Mouse (Mus musculus) adrenal gland, postnatal 14 days (tissue): Measurements from ENCODE around the gene Spon1. TPM values are rescaled to one million over a fixed set of nuclear protein-coding genes. Genes with fewer than 3 reads are reported as not detected.
A peak's percentile ranks its signal among the peaks of the same experiment; 100 is the strongest.

Source experiments
- DNase-seq: peaks from one replicate; pipeline ENCODE4 v3.0.0; 2021; ENCODE audit warnings: mixed read lengths
- total RNA-seq: library from RNA; stranded (reverse); gene quantifications from 2 replicates; pipeline ENCODE4 v1.2.3, GENCODE M21; 2021

Spon1 gene
- total RNA-seq, 1 experiment from 2014 or later = 9.9 TPM

DNA sequence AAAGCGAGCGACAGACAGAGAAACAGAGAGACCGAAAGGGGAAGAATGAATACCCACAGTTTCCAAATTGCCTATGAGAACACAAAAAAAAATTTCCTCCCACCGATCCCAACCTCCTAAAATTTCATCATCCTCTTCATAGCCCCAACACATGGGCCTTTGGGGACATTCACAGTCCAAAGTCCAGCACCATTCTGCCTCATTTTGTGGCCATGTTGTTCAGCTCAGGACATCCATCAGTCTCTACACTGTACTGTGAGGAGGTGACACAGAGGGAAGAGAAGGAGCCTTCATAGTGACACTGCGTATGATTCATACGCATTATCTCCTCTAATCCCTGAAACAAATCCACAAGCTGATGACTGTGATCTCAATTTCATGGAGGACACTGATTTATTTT is 12.7 kb downstream of the Spon1 start:
- no peak for DNase-seq

DNA sequence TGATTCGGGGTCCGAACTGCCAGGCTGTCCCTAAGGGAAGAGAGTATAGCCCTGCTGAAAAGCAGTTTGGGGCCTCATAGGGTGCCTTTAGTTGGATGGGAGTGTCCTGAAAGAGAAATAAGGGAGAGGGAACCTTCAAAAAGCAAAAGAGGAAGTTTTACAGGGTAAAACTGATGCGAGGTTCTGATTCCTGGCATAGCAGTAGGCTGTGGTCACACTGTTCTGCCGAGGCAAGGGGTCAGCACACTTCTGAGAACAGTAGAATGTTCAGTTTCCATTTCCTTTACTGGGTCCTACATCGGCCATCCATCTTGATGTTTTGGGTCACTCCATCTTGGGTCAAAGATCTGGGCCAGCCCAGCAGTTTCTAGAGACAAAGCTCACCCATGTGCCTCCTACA is 14.5 kb downstream of the Spon1 start:
- no peak for DNase-seq

DNA sequence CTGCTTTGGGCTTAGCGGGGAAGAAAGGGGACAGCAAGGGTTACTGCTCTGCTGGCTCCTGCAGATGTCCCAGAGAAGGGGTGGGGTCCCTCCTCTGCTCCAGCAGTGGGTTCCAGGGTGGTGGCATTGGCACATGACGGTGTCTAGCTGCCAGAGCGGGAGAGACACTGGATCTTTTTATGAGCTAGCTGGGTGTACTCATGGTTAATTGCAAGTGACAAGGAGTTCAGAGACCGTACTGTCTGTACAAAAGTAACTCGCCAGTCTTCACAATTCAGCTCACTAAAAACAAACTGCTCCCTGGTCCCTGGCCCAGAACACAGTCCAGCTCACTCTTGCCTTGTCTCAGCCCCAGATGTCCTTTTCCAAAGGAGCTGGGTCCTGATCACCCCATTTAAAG is 26.2 kb downstream of the Spon1 start:
- DNase-seq = no peak

DNA sequence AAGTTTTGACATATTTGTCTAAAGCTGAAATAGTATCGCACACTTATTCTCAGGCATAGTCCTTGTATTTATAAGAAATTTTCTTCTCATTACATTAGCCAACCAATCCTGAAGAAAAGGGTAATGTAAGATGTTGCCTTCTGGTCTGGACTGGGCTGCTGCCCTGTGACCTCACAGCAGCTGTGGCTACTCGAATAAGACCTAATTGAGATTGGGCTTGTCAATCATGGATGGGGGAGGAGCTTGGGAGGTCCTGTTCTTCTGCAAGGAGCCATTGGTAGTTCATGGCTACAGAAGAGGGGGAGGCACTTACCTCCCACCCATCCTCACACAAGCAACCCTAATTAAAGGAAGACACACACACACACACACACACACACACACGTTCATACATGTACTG is 27.1 kb downstream of the Spon1 start:
- DNase-seq = no peak

DNA sequence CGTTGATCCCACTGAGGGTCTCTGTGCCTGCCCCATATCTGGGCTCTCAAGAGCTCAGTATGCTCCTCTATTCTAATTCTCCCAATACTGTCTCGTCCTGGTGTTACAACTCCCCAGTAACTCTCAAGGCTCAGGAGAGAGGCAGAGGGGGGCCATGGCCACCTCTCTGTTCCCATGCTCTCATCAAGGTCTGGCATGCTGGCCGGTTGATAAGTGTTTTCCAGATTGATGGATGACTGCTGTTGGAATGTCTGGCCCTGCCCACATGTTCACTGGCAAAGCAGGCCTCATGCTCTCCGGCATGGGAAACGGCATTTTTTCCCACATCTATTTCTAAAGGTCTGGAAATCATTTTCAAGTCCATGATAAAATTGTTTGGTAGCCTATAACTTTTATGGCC is 29.4 kb downstream of the Spon1 start:
- DNase-seq = peak; percentile 24

DNA sequence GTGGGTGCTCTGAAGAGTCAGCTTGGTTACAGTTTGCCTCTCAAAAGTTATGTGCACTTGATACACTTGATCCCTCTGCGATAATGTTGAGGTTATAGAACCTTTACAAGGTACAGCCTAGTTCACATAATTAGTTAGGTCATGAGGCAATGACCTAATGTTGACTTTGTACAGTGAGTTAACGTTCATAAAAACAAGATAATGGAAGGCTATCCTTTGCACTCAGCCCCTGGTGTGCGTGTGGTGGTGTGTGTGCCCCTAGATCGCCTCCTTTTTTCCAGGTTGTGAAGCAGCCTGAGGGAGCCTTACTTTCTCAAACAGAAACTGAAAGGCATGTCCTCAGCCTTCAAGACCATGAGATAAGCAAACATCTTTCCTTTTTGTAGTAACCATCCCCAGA is 31.3 kb downstream of the Spon1 start:
- no peak for DNase-seq

DNA sequence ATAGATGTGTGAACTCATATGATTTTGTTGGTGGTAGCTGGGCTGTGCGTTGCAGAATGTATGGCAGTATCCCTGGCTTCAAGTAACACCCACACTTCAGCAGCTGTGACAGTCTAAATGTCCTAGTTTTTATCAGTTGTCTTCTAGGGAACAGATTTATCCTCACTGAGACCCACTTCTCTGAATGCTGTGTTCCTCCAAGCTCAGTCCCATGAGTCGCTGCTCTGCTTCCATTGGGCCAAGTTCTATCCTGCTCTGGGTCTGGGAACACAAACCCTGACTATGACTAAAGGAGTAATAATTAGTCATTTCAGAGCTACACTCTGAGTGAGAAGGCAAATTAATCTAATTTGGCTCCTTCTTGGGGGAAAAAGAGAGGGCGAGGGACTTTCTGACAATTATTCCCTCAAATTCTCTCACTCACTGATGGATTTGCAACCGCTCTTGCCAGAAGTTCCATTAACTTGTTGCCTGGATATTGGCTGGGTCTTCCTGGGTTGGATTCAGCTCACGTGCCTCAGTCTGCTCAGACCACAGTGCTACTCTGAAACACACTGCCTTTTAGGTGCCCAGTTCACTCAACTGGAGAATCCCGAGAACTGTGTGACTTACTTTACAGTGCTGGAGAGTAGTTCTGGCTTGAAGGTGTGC is 32.9 kb downstream of the Spon1 start:
- no peak for DNase-seq

DNA sequence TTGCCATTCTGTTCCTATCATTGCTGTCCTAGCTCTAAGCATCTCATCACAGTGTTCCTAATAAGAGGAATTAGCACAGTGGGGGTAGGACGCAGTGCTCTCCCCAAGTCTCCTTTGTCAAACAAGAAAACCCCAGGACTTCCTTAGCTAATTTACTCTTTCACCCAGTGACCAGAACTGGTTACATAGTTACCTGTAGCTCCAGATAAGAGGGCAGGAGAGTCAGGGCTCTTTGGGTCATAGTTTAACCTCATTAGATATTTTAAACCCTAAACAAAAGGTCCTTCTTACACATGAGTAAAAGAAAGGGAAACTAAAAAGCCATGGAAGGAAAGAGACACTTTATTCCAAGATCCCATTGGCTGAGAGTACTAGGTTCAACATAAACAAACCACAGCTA is 44.0 kb downstream of the Spon1 start:
- no peak for DNase-seq

DNA sequence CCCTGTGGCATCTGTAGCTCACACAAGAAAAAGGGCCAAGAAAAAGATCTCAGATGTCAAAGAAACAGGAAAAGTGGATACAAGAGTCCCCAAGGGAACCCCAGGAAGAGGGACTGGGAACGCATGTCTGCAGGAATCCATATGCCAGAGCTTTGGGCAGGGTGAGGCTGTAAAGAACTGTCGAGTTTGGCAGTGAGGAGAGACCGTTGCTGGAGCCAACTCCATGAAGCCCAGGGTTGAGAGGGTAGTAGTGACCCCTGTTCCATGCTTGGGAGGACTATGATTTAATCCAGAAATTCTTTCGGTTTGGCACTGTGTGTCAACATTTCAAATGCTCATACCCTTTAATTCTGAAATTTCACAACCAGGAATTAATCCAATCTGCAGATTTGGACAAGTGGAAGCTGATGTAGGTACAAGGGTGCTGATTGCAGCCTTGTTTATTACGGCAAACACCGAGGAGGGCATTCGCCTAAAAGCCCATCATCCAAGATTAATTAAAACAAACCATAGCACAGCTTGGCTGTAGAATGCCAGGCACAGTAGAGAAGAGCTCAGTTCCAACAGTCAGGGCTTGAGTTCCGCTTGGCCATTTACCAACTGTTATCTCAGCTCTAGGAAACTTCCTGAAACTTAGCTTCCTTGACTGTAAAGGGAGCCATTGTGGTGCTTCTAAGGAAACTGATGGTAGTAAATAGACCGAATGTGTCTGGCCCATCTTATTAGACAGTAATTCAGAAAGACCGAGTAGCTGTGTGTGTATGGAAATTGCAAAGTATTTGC is 45.8 kb downstream of the Spon1 start:
- no peak for DNase-seq

DNA sequence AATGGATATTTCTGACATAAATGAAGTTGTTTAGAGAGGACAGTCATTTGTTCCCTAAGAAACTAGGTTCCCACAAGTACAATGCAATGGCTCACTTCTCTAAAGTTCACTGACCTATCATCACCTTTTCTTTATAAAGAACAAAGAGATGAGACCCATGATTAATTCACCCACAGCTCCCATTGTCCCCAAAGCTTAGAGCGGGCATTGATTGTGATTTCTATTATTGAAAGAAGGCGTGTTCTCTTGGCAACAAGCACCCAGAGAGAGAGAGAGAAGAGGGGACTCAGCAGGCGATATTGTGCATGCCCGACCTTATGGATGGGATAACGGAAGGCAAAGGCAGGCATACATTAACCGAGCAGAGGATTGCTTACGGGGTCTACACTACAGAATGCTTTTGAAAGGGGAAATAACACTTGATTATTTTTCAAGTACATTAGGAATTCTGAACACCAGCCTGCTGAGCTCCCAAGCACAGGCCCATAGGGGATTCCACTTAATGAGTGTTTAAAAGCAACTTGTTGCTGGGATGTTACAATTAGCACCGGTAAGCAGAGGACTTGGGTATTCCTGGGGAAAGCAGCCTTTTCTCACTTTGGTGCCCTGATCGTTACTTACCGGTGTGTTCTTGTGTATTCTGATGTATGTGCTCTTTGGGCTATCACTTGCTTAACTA is 48.4 kb downstream of the Spon1 start:
- no peak for DNase-seq

DNA sequence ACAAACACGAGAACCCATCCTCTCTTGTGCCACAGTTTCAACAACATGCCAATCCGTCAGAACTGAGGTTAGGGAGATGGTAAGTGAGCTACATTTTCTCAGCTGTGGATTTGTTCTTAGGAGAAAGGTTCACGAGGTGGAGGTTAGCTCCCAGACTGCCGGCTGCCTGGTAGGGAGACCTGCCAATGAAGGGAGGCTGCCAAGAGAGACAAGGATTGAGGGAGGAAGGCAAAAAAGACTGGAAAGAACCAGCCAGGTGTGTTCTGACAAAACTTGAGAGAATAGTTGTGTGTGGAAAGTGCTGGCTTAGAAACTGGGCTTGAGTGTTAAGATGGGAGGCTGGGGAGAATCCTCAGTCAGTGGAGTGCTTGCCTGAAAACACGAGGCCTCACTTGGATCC is 49.9 kb downstream of the Spon1 start:
- no peak for DNase-seq

DNA sequence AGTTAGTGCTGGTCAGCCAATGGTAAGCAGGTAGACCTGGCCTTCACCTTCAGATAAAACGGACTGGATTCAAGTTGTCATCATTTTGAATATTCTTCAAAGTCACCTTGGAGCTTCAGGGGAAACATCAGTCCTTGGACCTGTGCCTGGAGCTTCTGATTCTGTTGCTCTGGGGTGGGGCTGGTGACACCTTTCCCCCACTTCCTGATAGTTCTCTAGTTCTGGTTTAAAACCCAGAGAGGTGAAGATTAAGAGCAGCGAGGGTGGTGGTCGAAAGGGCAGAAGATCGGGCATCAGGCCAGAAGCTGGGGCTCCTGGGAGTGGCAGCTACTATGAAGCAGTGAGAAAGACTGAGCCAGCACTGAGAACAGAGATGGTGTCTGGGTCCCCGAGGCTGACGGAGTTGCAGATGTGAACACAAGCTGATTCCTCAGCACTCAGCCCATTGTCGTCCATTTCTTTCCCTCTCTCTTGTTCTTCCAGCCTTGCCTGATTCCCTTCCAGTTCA is 51.1 kb downstream of the Spon1 start:
- DNase-seq = no peak

DNA sequence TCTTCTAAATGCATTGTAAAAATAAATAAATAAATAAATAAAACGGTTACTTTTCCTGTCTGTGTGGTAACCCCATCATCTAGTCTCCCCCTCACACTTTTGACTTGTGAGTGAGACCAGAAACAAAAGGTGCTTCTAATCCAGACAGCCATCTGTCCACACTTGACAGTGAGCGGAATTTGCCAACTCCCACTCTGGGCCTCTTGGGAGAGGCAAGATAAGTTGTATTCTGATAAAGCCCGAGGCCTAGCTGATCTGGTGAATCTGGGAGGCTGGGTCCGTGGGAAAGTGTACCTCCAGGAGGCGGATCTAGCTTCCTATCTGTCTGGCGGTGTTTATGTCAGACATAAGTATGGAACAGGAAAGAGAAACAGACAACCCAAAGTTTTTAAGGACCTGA is 52.3 kb downstream of the Spon1 start:
- no peak for DNase-seq

DNA sequence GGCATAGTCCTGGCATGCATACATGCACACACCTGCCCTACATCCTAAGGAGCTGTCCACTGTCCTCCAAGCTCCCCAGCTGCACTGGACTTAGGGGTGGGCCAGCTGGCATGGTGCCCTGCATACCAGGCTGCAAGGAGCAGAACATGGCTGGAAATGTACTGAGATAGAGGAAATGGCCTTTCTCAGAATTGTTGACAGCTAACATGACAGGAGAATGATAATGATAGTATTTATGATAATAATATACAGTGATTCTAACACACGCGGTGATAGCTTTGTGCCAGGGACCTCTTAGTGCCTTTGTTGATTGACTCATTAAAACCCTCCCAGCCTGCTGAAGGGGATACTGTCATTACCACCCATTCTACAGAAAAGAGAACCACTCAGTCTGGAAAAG is 54.4 kb downstream of the Spon1 start:
- DNase-seq = no peak

DNA sequence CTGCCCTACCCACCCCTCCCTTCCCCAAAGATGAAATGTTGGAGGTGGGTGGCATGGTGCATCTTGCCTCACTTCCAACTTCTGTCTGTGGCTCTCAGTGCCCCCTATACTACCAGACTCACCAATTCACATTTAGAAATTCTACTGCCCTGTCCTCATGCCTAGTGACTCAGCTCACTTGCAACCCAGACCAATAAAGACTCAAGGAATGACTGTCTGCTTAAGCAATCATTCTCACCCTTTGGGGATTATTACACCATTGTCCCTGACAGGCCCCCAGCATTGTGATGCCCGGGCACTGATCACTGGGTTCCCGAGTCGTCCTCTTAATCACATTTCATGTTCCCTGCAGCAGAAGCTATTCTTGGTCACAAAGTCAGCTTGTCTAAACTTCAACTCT is 57.2 kb downstream of the Spon1 start:
- DNase-seq = no peak

DNA sequence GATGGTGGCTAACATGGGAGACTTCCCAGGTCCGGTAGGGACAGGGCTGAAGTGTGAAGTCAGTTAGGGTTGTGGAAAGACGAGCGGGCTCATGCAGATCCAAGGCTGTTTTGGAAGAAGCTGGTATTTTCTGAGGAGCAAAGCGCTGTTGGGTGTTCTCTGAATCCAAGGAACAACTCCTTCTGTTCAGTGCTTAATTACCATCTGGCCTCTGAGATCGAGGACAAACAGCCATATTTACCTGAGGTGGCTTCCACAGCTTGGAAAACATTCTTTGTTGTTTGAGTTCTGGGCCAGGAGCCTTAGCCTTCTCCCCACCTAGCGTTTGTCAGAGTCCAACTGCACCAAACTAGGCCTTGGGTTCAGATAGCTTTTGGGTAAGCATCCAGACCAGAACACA is 58.9 kb downstream of the Spon1 start:
- no peak for DNase-seq

DNA sequence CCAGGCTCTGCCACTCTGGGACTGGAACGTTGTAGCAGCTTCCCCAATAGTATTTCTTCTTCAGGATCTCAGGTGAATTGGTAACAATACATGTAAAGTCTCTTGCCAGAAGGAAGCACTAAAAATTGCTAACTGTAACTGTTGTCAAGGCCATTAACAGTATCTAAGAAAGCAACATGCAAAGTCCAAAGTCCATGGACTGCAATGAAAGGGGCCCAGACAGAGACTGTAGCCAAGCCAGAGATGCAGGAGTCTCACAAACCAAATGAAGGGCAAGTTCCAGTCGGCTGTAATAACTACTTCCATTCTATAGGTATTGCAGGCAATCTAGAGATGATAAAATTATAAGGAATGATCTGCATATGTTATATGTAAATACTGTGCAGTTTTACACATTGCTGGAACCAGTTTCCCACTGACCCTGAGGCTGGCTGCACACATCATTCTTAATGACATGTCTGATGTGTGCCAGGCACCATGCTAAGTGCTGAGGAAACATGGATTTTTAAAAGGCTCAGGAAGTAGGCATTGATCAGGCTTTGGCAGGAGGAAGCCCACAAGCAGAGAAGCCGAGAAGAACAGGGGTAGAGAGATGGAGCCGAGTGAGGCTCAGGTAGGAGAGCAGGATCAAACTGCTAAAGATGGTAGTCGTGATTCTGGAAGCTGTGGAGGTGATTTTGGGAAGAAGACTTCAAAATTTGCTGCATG is 59.9 kb downstream of the Spon1 start:
- DNase-seq = no peak

DNA sequence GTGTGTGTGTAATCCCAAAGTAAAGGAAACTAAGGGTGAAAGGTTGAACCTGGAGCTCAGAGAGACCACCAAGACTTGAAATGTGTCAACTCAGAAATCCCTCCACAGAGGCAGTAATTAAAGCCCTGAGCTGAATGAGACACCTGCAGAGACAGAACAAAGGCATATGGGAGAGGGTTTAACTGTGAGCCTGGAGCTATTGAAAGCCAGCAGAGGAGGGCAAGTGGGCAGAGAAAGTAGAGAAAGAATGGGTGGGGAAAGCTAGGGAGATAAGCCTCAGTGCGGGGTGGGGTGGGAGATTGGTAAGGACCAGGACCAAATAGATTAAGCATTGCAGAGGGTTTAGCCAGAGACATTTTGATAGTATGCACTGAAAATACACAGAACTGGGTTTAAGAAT is 60.7 kb downstream of the Spon1 start:
- no peak for DNase-seq

DNA sequence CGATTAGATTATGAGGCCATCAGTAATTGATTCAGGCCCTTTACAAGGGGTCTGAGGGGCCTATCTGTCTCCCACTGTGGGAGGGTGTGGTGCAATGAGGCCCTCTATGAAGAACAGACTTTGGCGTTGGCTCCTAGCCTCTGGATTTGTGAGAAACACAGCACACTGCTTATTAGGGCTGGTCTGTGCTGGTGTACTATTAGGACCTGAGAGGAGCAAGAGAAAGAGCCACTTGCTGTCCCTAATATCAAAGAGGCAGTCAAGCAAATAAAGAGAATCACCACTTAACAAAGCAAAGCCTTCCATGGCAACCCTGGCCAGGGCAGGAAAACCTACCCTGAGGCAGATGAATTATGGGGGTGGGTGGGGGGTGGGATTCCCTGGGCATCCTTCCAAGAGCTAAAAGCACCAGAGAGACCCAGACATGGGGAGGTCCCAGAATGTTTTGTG is 62.3 kb downstream of the Spon1 start:
- no peak for DNase-seq

DNA sequence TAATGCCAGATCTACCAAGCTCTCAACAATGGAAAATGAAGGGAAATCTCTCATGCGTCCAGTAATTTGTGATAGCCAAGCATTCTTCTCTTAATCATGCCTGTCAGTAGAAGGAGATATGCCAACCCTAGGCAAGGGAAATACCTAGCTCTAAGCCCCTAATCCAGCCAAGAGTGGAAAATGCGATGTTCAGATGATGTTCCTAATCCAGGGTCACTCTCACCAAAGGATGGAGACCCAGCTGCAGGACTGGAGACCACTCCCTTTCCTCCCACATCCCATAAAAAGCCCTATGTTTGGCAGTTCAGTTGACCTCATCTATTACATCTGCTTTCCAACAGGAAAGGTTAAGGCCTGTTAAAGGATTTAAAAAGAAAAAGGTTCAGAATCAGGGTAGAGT is 62.8 kb downstream of the Spon1 start:
- DNase-seq = no peak

DNA sequence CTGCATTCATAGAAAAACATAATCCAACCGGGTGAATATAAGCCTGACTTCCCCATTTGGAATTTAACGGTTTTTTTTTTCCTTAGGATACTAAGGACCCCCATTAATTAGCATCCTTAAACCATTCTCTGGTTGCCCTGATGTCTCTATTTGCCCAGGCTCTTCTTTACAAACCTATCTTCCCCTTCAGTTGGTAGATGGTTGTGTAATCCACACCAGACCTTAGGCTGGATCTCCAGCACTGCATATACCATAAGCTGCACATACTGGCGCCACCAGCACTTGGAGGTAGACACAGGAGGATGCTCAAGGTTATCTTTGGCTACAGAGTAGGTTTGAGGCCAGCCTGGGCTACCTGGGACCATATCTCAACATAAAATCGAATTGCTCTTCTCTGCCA is 71.4 kb downstream of the Spon1 start:
- no peak for DNase-seq

DNA sequence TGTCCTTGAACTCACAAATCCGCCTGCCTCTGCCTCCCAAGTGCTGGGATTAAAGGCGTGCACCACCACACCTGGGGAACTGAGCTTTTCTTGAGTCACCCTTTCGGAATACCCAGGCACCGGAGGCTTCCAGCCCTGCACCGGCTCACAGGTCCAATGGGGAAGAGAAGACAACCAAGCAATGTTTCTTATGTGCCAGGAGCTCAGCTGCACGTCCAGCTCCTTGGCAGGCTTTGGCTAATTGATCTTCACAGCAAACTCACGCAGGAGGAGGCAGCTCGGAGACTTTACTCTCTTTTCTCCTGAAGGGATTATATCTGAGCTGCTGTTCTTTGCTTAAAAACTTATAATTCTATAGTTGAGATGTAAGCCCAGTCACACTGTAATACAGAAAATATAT is 73.6 kb downstream of the Spon1 start:
- no peak for DNase-seq

DNA sequence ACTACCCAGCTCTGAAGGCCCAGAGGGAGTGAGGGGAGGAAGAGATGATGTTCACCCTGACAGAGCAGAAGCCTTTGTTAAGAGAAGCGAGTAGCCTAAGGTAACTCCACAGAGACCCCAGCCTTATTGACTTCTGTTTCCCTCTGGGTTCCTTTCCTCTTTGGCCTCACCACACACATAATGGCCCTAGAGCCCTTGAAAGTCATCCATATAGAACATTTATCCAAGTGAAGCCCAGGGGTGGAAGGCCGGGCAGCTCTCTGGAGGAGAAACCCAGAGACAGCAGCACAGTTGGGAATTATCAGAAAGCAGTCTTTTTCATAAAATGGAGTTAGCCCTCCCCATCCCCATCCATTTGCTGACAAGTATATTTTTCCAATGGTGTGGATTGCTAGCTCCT is 75.7 kb downstream of the Spon1 start:
- no peak for DNase-seq
